Mouse (Mus musculus): ENCODE results near the gene Pde4a.

GRCm38 (mm10) chr9:21204156-21204527, 38.6 kb downstream of the Pde4a start:
- no peak for TF ChIP-seq CHD2 (IDR thresholded peaks at IDR 0.05; ENCODE audit: low read depth, low read length)
- TF ChIP-seq ZC3H11A (IDR thresholded peaks at IDR 0.05; ENCODE audit: borderline replicate concordance, low read depth, low read length): no peak
- TF ChIP-seq HCFC1 (IDR thresholded peaks at IDR 0.05; ENCODE audit: borderline replicate concordance, insufficient read depth, low read length): no peak

Data from ES-E14 (cell line).